Comparison of ENCODE assay signal across 14 mouse cellular contexts in genomic region chr1:157081999-157082398, GRCm38 (mm10). TPM values are rescaled to one million over a fixed set of nuclear protein-coding genes. Genes with fewer than 3 reads are reported as not detected.
DNase-seq lines count a peak whose midpoint lies in the region; ATAC-seq and TF ChIP-seq lines count a peak whose summit lies in the region.
"Had no signal": no experiment of that assay in that cellular context is flagged by ENCODE, and none has a peak within 500 bp of the region (broad histone marks: within the 10 kb centered on the region; RNA-seq: fewer than 3 reads in every experiment).

No protein-coding gene starts in this region.

- H3K4me1 ChIP-seq in heart, adult 2 months (ENCODE audit: control insufficient read depth, insufficient read depth, low read length): no peaks in the 10 kb centered on the region
- H3K4me1 ChIP-seq in spleen, adult 2 months (ENCODE audit: control insufficient read depth, insufficient read depth, insufficient read length): peaks cover 9% of the 10 kb centered on the region; the same call in 1 of the 2 replicates
- H3K4me1 ChIP-seq in bone marrow macrophage, adult 2 months (ENCODE audit: control insufficient read depth, insufficient read depth, low read length): no peaks in the 10 kb centered on the region
- peaks cover 4% of the 10 kb centered on the region for H3K4me1 ChIP-seq in forebrain, embryonic 16.5 days (replicated peaks; ENCODE audit: control insufficient read depth, insufficient read depth, low read length)

- intact Hi-C loops in heart, adult 2 months (cut with DNase I): loop anchor here (2.0 kb wide), 1 partner anchor 199 kb away; no protein-coding TSS in a partner anchor
- intact Hi-C loops in heart, postnatal 10 days (cut with DNase I): no loop called here

- H3K4me2 ChIP-seq in forebrain, embryonic 16.5 days (ENCODE audit: low read length): no peak overlapping the region
- H3K4me2 ChIP-seq: embryonic facial prominence, embryonic 13.5 days; stomach, embryonic 15.5 days had no signal

- 66% methylated on average over 8 of the region's 8 CpGs for WGBS in heart, adult 2 months
- 73% methylated on average over 8 of the region's 8 CpGs for WGBS in spleen, adult 2 months
- WGBS in forebrain, embryonic 16.5 days: 54% methylated on average over 8 of the region's 8 CpGs

- H3K27ac ChIP-seq in heart, adult 2 months: no peak overlapping the region
- no peak overlapping the region for H3K27ac ChIP-seq in spleen, adult 2 months (ENCODE audit: insufficient read depth, low read length)
- H3K27ac ChIP-seq in bone marrow macrophage, adult 2 months (ENCODE audit: insufficient read depth, low read depth, low read length): no peak overlapping the region
- no peak overlapping the region for H3K27ac ChIP-seq in forebrain, embryonic 16.5 days (ENCODE audit: low read length)
- H3K27ac ChIP-seq: embryonic facial prominence, embryonic 13.5 days; stomach, embryonic 15.5 days had no signal

- no peak overlapping the region for H3K4me3 ChIP-seq in heart, adult 2 months
- no peak overlapping the region for H3K4me3 ChIP-seq in spleen, adult 2 months (ENCODE audit: extremely low read depth, insufficient read depth, insufficient read length)
- H3K4me3 ChIP-seq in bone marrow macrophage, adult 2 months (ENCODE audit: insufficient read depth, low read length): no peak overlapping the region
- no peak overlapping the region for H3K4me3 ChIP-seq in forebrain, embryonic 16.5 days (replicated peaks; ENCODE audit: low read length)
- H3K4me3 ChIP-seq: embryonic facial prominence, embryonic 13.5 days; hindbrain, embryonic 10.5 days; stomach, embryonic 15.5 days had no signal

- no peaks in the 10 kb centered on the region for H3K79me2 ChIP-seq in heart, adult 2 months (replicated peaks; ENCODE audit: control insufficient read depth, insufficient read depth, low read length)

- no peak for TF ChIP-seq POLR2A in heart, adult 2 months (IDR thresholded peaks at IDR 0.05; ENCODE audit: insufficient read depth, low read depth, low read length)
- no peak for TF ChIP-seq POLR2A in spleen, adult 2 months (IDR thresholded peaks at IDR 0.05; ENCODE audit: low read depth, low read length)
- no peak for TF ChIP-seq POLR2A in bone marrow macrophage, adult 2 months (IDR thresholded peaks at IDR 0.05; ENCODE audit: borderline replicate concordance, low read depth, low read length)

- DNase-seq in heart, adult 2 months: no peak
- no peak for DNase-seq in heart, postnatal 10 days
- DNase-seq in spleen, adult 2 months (ENCODE audit: low read depth in 1 of 2, low spot score in 2 of 2): no peak
- no peak for DNase-seq in spleen, adult 12 weeks (ENCODE audit: low spot score)
- peak; percentile 53 for DNase-seq in splenic B cell, adult 2 months (ENCODE audit: low read depth, low spot score)
- no peak for DNase-seq in cerebellum, postnatal 36 days
- DNase-seq: gastrocnemius, postnatal 25 days had no signal

- H3K9ac ChIP-seq in heart, adult 2 months (ENCODE audit: low read depth, low read length): no peak overlapping the region
- no peak overlapping the region for H3K9ac ChIP-seq in forebrain, embryonic 16.5 days (replicated peaks; ENCODE audit: low read depth, low read length)
- H3K9ac ChIP-seq: embryonic facial prominence, embryonic 13.5 days; stomach, embryonic 15.5 days had no signal

- ATAC-seq in forebrain, embryonic 16.5 days: no peak

- TF ChIP-seq CTCF in heart, adult 2 months (IDR thresholded peaks at IDR 0.05): peak; percentile 61
- TF ChIP-seq CTCF in spleen, adult 2 months (IDR thresholded peaks at IDR 0.05; ENCODE audit: extremely low read depth, insufficient read depth, insufficient read length, insufficient replicate concordance): 0 out of 2 replicates have a peak, but pooled peaks have one; percentile 27
- TF ChIP-seq CTCF in bone marrow macrophage, adult 2 months (IDR thresholded peaks at IDR 0.05; ENCODE audit: low read depth, low read length): peak; percentile 48; the same call in 1 of the 2 replicates

- no peaks in the 10 kb centered on the region for H3K9me3 ChIP-seq in forebrain, embryonic 16.5 days (ENCODE audit: control insufficient read depth, low read length)
- H3K9me3 ChIP-seq: embryonic facial prominence, embryonic 13.5 days; hindbrain, embryonic 10.5 days; stomach, embryonic 15.5 days had no signal

- no peak for TF ChIP-seq EP300 in heart, adult 2 months (IDR thresholded peaks at IDR 0.05; ENCODE audit: insufficient read depth, low read depth, low read length)

- no peaks in the 10 kb centered on the region for H3K36me3 ChIP-seq in heart, adult 2 months (ENCODE audit: control insufficient read depth, insufficient read depth, low read length)
- no peaks in the 10 kb centered on the region for H3K36me3 ChIP-seq in spleen, adult 2 months (ENCODE audit: control insufficient read depth, insufficient read depth, low read length)
- H3K36me3 ChIP-seq in splenic B cell, adult 2 months (ENCODE audit: control insufficient read depth, insufficient read depth, low read length, poor library complexity, severe bottlenecking): no peaks in the 10 kb centered on the region
- no peaks in the 10 kb centered on the region for H3K36me3 ChIP-seq in forebrain, embryonic 16.5 days (ENCODE audit: control insufficient read depth, insufficient read depth)
- H3K36me3 ChIP-seq: embryonic facial prominence, embryonic 13.5 days; hindbrain, embryonic 10.5 days; stomach, embryonic 15.5 days had no signal

- H3K27me3 ChIP-seq in heart, adult 2 months (ENCODE audit: control insufficient read depth, insufficient read depth, low read length): no peaks in the 10 kb centered on the region
- H3K27me3 ChIP-seq in spleen, adult 2 months (ENCODE audit: control insufficient read depth, insufficient read depth, low read length): no peaks in the 10 kb centered on the region
- no peaks in the 10 kb centered on the region for H3K27me3 ChIP-seq in splenic B cell, adult 2 months (ENCODE audit: control insufficient read depth, insufficient read depth, low read length, poor library complexity, severe bottlenecking)
- no peaks in the 10 kb centered on the region for H3K27me3 ChIP-seq in forebrain, embryonic 16.5 days (replicated peaks; ENCODE audit: control insufficient read depth, insufficient read depth, low read length)
- H3K27me3 ChIP-seq: embryonic facial prominence, embryonic 13.5 days; stomach, embryonic 15.5 days had no signal

RNA-seq across cellular contexts. Expression of gene Tex35, which starts 26.5 kb away (rescaled TPM):
- not detected for total RNA-seq in heart, adult 2 months (2021)
- polyA plus RNA-seq in heart, adult 2 months (2012; rRNA removed): not detected in 2 replicates
- total RNA-seq in heart, postnatal 10 days (2021): not detected
- polyA plus RNA-seq in spleen, adult 2 months (2012; rRNA removed): not detected in 2 replicates
- polyA plus RNA-seq in bone marrow macrophage, adult 2 months (2012; ENCODE audit: insufficient read depth, insufficient read length, missing spikeins): not detected in 2 replicates
- polyA plus RNA-seq in forebrain, embryonic 16.5 days (2015; fragmentation: Nextera tagmentation; extraction: Ambion mirVana): not detected in 2 replicates
- total RNA-seq: gastrocnemius, postnatal 25 days; monocyte, adult 5-6 weeks had no signal
- polyA plus RNA-seq: embryonic facial prominence, embryonic 13.5 days; hindbrain, embryonic 10.5 days; liver, embryonic 16.5 days; stomach, embryonic 15.5 days had no signal
